Mouse (Mus musculus): ENCODE measurements around the gene Olfr6. TPM values are rescaled to one million over a fixed set of nuclear protein-coding genes. Genes with fewer than 3 reads are reported as not detected.
"Not testable (repeated sequence)": the region's sequence is repeated elsewhere in the genome, so short reads cannot be mapped to it uniquely, and the experiment has no call there.

The Olfr6 gene
- polyA plus RNA-seq, 1 experiment from 2014 or later: not detected

- ATAC-seq (ENCODE audit: low FRiP score, low TSS enrichment); H3K36me3 ChIP-seq (ENCODE audit: control insufficient read depth, insufficient read depth, low read length); H3K27ac ChIP-seq (ENCODE audit: low read depth, low read length); H3K9ac ChIP-seq (ENCODE audit: low read depth, low read length); H3K9me3 ChIP-seq (ENCODE audit: control insufficient read depth, low read length); H3K4me3 ChIP-seq (ENCODE audit: low read length); H3K4me1 ChIP-seq (ENCODE audit: control insufficient read depth, insufficient read depth, low read length); H3K4me2 ChIP-seq (replicated peaks; ENCODE audit: low read depth, low read length); H3K27me3 ChIP-seq (ENCODE audit: control insufficient read depth, insufficient read depth, low read length): not testable (repeated sequence)
- 90% methylated on average over 2 of the region's 7 CpGs for WGBS
These were observed 42.8 kb downstream of the Olfr6 start for GRCm38 (mm10) chr7:106920961-106921360.

GRCm38 (mm10) chr7:106907676-106908075 lies 56.1 kb downstream of the Olfr6 start, which contains the start of gene Olfr1532-ps1:
Gene Olfr1532-ps1 (plus strand): TSS chr7:106908001.
- no peak within 1 kb of the TSS for H3K4me3 ChIP-seq (ENCODE audit: low read length)
- H3K4me1 ChIP-seq (ENCODE audit: control insufficient read depth, insufficient read depth, low read length): no peaks in the 10 kb centered on the region
- H3K36me3 ChIP-seq (ENCODE audit: control insufficient read depth, insufficient read depth, low read length): no peaks in the 10 kb centered on the region
- H3K9me3 ChIP-seq (ENCODE audit: control insufficient read depth, low read length): no peaks in the 10 kb centered on the region
- no peaks in the 10 kb centered on the region for H3K27me3 ChIP-seq (ENCODE audit: control insufficient read depth, insufficient read depth, low read length)
- H3K9ac ChIP-seq (ENCODE audit: low read depth, low read length): no peak within 1 kb of the TSS
- no peak for ATAC-seq (ENCODE audit: low FRiP score, low TSS enrichment)
- H3K4me2 ChIP-seq (replicated peaks; ENCODE audit: low read depth, low read length): no peak within 1 kb of the TSS
- 80% methylated on average over 2 of the region's 2 CpGs for WGBS
- no peak within 1 kb of the TSS for H3K27ac ChIP-seq (ENCODE audit: low read depth, low read length)

Other genes starting within 250 kb of the Olfr6 start
- not detected in 2 replicates for gene Olfr695, start 247.5 kb downstream of the Olfr6 start, polyA plus RNA-seq (2014; fragmentation: Nextera tagmentation; extraction: Ambion mirVana)
- gene Olfr697, start 221.5 kb downstream of the Olfr6 start, polyA plus RNA-seq (2014; fragmentation: Nextera tagmentation; extraction: Ambion mirVana): not detected in 2 replicates
- not detected in 2 replicates for gene Olfr698, start 208.5 kb downstream of the Olfr6 start, polyA plus RNA-seq (2014; fragmentation: Nextera tagmentation; extraction: Ambion mirVana)
- gene Olfr699, start 170.7 kb downstream of the Olfr6 start, polyA plus RNA-seq (2014; fragmentation: Nextera tagmentation; extraction: Ambion mirVana): not detected in 2 replicates
- gene Olfr700, start 155.1 kb downstream of the Olfr6 start, polyA plus RNA-seq (2014; fragmentation: Nextera tagmentation; extraction: Ambion mirVana): not detected in 2 replicates
- gene Olfr701, start 149.8 kb downstream of the Olfr6 start, polyA plus RNA-seq (2014; fragmentation: Nextera tagmentation; extraction: Ambion mirVana): not detected in 2 replicates
- not detected in 2 replicates for gene Olfr702, start 130.0 kb downstream of the Olfr6 start, polyA plus RNA-seq (2014; fragmentation: Nextera tagmentation; extraction: Ambion mirVana)
- not detected in 2 replicates for gene Olfr703, start 120.6 kb downstream of the Olfr6 start, polyA plus RNA-seq (2014; fragmentation: Nextera tagmentation; extraction: Ambion mirVana)
- gene Olfr704, start 100.8 kb downstream of the Olfr6 start, polyA plus RNA-seq (2014; fragmentation: Nextera tagmentation; extraction: Ambion mirVana): not detected in 2 replicates
- not detected in 2 replicates for gene Olfr705, start 87.0 kb downstream of the Olfr6 start, polyA plus RNA-seq (2014; fragmentation: Nextera tagmentation; extraction: Ambion mirVana)
- gene Olfr706, start 75.8 kb downstream of the Olfr6 start, polyA plus RNA-seq (2014; fragmentation: Nextera tagmentation; extraction: Ambion mirVana): not detected in 2 replicates
- gene Olfr707, start 62.7 kb downstream of the Olfr6 start, polyA plus RNA-seq (2014; fragmentation: Nextera tagmentation; extraction: Ambion mirVana): not detected in 2 replicates
- not detected in 2 replicates for gene Olfr1532-ps1, start 55.9 kb downstream of the Olfr6 start, polyA plus RNA-seq (2014; fragmentation: Nextera tagmentation; extraction: Ambion mirVana)
- not detected in 2 replicates for gene Olfr709-ps1, start 31.7 kb downstream of the Olfr6 start, polyA plus RNA-seq (2014; fragmentation: Nextera tagmentation; extraction: Ambion mirVana)
- not detected in 2 replicates for gene Olfr710, start 15.6 kb downstream of the Olfr6 start, polyA plus RNA-seq (2014; fragmentation: Nextera tagmentation; extraction: Ambion mirVana)
- gene Olfr711, start 11.5 kb upstream of the Olfr6 start, polyA plus RNA-seq (2014; fragmentation: Nextera tagmentation; extraction: Ambion mirVana): not detected in 2 replicates
- not detected in 2 replicates for gene Olfr2, start 42.1 kb upstream of the Olfr6 start, polyA plus RNA-seq (2014; fragmentation: Nextera tagmentation; extraction: Ambion mirVana)
- gene Olfr713, start 67.2 kb upstream of the Olfr6 start, polyA plus RNA-seq (2014; fragmentation: Nextera tagmentation; extraction: Ambion mirVana): not detected in 2 replicates
- not detected in 2 replicates for gene Olfr714, start 107.0 kb upstream of the Olfr6 start, polyA plus RNA-seq (2014; fragmentation: Nextera tagmentation; extraction: Ambion mirVana)
- gene Olfr17, start 129.3 kb upstream of the Olfr6 start, polyA plus RNA-seq (2014; fragmentation: Nextera tagmentation; extraction: Ambion mirVana): not detected in 2 replicates
- gene Olfr715b, start 146.4 kb upstream of the Olfr6 start, polyA plus RNA-seq (2014; fragmentation: Nextera tagmentation; extraction: Ambion mirVana): not detected in 2 replicates
- gene Olfr715, start 167.1 kb upstream of the Olfr6 start, polyA plus RNA-seq (2014; fragmentation: Nextera tagmentation; extraction: Ambion mirVana): not detected in 2 replicates
- gene Olfr716, start 174.4 kb upstream of the Olfr6 start, polyA plus RNA-seq (2014; fragmentation: Nextera tagmentation; extraction: Ambion mirVana): not detected in 2 replicates
- not detected in 2 replicates for gene Nlrp14, start 203.1 kb upstream of the Olfr6 start, polyA plus RNA-seq (2014; fragmentation: Nextera tagmentation; extraction: Ambion mirVana)
- gene Rbmxl2, start 245.5 kb upstream of the Olfr6 start, polyA plus RNA-seq (2014; fragmentation: Nextera tagmentation; extraction: Ambion mirVana): not detected in 2 replicates

Measured in kidney, embryonic 14.5 days (tissue).